Mouse (Mus musculus) heart, embryonic 10.5 days (tissue): ENCODE data around the gene Msl3. TPM values are rescaled to one million over a fixed set of nuclear protein-coding genes. Genes with fewer than 3 reads are reported as not detected.
"Not testable (repeated sequence)": the region's sequence is repeated elsewhere in the genome, so short reads cannot be mapped to it uniquely, and the experiment has no call there.

ENCODE experiments used
- DNase-seq: peaks from one replicate; pipeline ENCODE4 v3.0.0-alpha.2; 2017; ENCODE audit warnings: low spot score
- H3K27ac ChIP-seq: fragments of 300-500 bp; sonication (generic); 2 replicates; pipeline ENCODE4 v1.5.1; 2016; ENCODE audit warnings: mild to moderate bottlenecking
- H3K27me3 ChIP-seq: fragments of 300-500 bp; sonication (generic); 2 replicates; pipeline ENCODE4 v1.6.1; 2016; ENCODE audit warnings: mild to moderate bottlenecking; ENCODE audit not compliant: poor library complexity, insufficient read depth, severe bottlenecking
- H3K36me3 ChIP-seq: fragments of 300-500 bp; sonication (generic); 2 replicates; pipeline ENCODE4 v1.6.1; 2016; ENCODE audit warnings: mild to moderate bottlenecking, moderate library complexity
- H3K4me1 ChIP-seq: fragments of 300-500 bp; sonication (generic); 2 replicates; pipeline ENCODE4 v1.6.1; 2016; ENCODE audit warnings: mild to moderate bottlenecking
- H3K4me3 ChIP-seq: fragments of 300-500 bp; sonication (generic); 2 replicates; pipeline ENCODE4 v1.5.1; 2016; ENCODE audit warnings: mild to moderate bottlenecking, moderate library complexity
- H3K9me3 ChIP-seq: fragments of 300-500 bp; sonication (generic); 2 replicates; pipeline ENCODE4 v1.6.1; 2016; ENCODE audit warnings: mild to moderate bottlenecking, moderate library complexity
- WGBS: fragments of 180-500 bp; shearing (Covaris S2); methylation state at CpG from one replicate; pipeline ENCODE4 v1.1.7; 2016; 5-methylcytosine and 5-hydroxymethylcytosine counted together
- polyA plus RNA-seq: library from polyadenylated mRNA; unstranded; fragments of >200 nt; fragmentation: Nextera tagmentation; extraction: Ambion mirVana; gene quantifications from 2 replicates; pipeline ENCODE4 v1.2.1, GENCODE M21; 2016

Msl3 gene
- 31.3 and 32.4 TPM in 2 replicates for polyA plus RNA-seq

DNA sequence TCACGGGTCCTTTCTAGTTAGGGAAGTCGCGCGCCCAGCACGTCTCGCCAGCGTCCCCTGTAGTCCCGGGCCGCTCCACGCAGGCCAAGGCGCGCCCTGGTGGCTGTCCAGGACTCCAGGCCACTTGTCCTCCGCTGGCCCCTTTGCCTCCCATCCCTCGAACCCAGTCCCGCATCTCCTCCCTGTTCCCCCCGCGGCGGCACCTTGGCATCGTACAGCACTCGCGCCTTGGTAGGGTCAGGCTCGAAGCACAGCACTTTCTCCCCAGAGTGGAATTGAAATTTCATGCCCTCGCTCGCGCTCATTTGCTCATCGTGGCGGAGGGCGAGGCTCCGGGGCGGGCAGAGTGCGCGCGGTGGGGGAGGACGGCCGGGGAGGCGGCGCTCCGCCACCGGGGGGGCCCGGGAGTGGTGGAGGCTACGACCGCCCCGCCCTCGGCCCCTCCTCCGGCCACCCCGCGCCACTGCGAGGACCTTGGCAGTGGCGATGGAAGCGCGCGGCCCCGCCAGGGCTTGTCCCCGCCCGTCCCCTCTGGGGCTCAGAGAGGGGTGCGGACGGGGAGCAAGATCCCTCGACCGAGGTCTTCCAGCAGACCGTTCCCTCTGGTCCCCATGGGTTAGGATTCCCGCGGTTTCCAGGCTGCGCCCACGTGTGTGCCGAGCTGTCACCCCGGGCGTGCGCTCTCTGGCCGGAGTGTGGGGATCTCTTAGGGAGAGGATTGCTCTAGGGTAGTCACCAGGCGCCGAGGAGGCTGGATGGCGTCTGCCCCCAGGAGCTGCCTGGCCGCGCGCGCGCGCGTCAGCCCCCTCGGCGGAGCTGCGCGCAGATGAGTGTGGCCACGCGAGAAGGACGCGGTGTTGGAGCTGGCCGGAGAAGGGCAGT lies at the start of gene Msl3:
TSS of gene Msl3 (minus strand) at position 374 of the 882 bp plus-strand sequence.
- H3K36me3 ChIP-seq = peaks cover 14% of the 10 kb centered on the region; the same call in 1 of the 2 replicates
- peaks cover 11% of the 10 kb centered on the region; the same call in 1 of the 2 replicates for H3K27me3 ChIP-seq
- H3K4me3 ChIP-seq = peak within 1 kb of the TSS; percentile 65
- H3K27ac ChIP-seq = peak within 1 kb of the TSS; percentile 91
- H3K9me3 ChIP-seq = no peaks in the 10 kb centered on the region
- no peaks in the 10 kb centered on the region for H3K4me1 ChIP-seq
- WGBS = 18% methylated on average over 83 of the region's 88 CpGs
- peak; percentile 94 for DNase-seq

DNA sequence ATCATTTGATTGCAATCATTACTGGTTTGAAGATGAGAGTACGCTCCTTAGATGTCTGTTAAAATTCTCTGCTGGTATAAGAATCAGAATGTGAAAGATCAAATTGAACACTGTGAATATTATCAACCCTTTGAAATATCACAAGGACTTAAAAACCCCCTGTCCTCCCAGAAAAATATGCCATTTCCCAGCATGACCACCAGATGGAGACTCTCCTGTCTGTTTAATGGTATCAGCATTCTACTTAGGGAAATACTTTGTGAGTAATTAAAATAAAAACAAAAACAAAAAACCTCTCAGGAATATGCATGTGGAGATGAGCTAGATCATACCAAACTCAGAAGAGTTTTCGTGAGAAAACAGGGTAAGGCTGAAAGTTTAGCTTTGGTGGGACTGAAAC lies 44.3 kb upstream of the Msl3 start:
- H3K36me3 ChIP-seq = no peaks in the 10 kb centered on the region
- H3K4me3 ChIP-seq = no peak overlapping the region
- H3K27me3 ChIP-seq = peaks cover 4% of the 10 kb centered on the region; the same call in 1 of the 2 replicates
- H3K4me1 ChIP-seq = no peaks in the 10 kb centered on the region
- no peaks in the 10 kb centered on the region for H3K9me3 ChIP-seq
- no peak for DNase-seq
- 57% methylated on average over 2 of the region's 2 CpGs for WGBS
- H3K27ac ChIP-seq = no peak overlapping the region

DNA sequence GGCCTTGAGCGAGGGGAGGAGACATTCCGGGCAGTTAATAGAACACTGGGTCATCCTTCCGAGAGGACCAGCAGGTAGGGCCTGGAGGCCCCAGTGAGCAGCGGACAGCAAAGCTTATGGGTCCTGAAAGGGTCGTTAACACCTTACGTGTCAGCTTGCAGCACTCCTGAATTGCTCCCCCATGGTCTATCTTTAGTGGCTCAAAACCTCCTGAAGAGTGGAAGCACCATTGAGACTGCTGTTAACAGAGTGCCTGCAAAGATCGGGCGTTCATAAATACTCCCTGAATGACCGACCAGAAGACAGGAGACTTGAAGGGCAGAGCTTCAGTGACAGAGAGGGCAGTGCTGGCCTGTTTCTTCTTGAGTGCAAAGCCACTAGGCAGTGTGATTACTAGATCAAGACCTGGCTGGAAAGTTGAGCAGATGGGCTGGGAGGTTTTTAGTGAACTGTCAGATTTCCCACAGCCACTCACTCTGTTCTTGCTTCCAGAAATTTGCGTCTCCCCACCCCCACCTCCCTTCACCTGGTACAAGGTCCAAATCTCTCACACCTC lies 787 bp upstream of the Msl3 start:
- Histone ChIP-seq H3K27me3 (peaks cover 11% of the 10 kb centered on the region; the same call in 1 of the 2 replicates), H3K4me3 (peak overlapping the region; percentile 65), H3K9me3 (no peaks in the 10 kb centered on the region), H3K27ac (peak overlapping the region; percentile 91), H3K36me3 (peaks cover 8% of the 10 kb centered on the region; the same call in 1 of the 2 replicates), H3K4me1 (no peaks in the 10 kb centered on the region)
- no peak for DNase-seq
- 22% methylated on average over 10 of the region's 10 CpGs for WGBS

DNA sequence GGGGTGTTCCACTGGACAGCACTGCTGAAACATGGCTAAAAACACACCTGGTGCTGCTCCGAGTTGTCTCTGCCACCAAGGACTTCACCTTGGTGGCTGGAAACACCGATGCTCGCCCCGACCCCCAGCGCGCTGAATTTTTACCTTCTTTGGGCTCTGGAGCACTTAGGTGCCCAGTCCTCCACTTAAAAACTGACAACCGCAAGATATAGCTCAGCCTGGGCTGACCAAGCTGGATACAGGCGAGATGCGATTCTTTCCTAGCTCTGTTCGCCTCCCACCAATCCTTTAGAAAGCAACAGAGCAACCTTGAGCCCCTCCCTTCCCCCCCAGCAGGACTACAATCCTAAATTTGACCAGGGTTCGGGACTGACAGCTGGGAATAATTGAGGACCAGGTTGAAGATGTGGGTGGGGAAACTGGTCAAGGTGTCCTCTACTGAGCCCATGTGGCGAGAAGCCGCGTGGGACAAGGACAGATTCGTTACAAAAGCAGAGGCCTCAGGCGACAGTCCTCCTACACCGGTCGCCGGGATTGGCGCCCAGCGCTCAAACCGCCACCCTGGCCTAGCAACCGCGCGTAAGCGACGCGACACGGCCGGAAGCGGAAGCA lies 679 bp downstream of the Msl3 start:
- H3K4me1 ChIP-seq = no peaks in the 10 kb centered on the region
- 19% methylated on average over 31 of the region's 31 CpGs for WGBS
- H3K27me3 ChIP-seq = peaks cover 11% of the 10 kb centered on the region; the same call in 1 of the 2 replicates
- peaks cover 18% of the 10 kb centered on the region; the same call in 1 of the 2 replicates for H3K36me3 ChIP-seq
- peak overlapping the region; percentile 65 for H3K4me3 ChIP-seq
- peak overlapping the region; percentile 91 for H3K27ac ChIP-seq
- H3K9me3 ChIP-seq = no peaks in the 10 kb centered on the region
- no peak for DNase-seq

GRCm38 (mm10) chrX:168672425-168672824 lies 1.3 kb downstream of the Msl3 start:
- DNase-seq = peak; percentile 86
- Histone ChIP-seq H3K4me3 (peak overlapping the region; percentile 65), H3K9me3 (no peaks in the 10 kb centered on the region), H3K27me3 (peaks cover 11% of the 10 kb centered on the region; the same call in 1 of the 2 replicates), H3K27ac (peak overlapping the region; percentile 91), H3K4me1 (no peaks in the 10 kb centered on the region), H3K36me3 (peaks cover 21% of the 10 kb centered on the region; the same call in 1 of the 2 replicates)
- WGBS = 10% methylated on average over 9 of the region's 9 CpGs

DNA sequence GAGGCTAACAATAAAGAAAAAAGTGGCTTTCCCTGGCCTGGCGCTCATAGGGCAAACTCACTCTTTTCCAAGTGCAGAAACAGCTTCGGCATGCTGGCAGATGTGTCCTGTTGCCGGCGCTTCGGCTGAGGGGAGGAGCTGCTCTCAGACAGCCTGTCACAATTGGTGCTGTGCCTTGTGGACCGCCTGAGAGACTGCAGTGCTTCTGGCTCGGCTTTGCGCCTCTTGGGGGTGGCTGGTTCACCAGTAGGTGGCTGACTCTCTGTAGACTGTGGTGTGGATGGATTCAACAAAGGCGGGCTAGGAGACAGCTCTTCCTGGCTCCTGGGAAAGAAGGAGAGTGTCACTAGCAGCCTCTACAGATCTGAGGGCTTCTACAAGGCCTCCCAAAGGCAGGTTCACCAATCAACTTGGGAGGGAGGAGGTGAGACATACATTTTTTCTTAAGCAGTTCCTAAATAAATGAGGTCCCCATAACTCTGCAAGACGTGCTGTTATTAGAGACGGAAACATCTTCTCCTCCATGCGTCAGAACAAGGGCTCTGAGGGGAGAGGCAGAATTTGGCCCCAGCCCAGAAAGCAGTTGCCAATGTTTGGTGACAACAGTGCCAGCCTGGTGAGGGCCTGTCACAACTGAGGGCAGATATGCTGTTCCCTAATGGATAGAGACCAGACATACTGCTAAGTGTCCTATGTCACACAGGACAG lies 9.6 kb downstream of the Msl3 start:
- Histone ChIP-seq H3K4me1 (no peaks in the 10 kb centered on the region), H3K27ac (no peak overlapping the region), H3K36me3 (peaks cover 21% of the 10 kb centered on the region), H3K27me3 (no peaks in the 10 kb centered on the region; the same call in 1 of the 2 replicates), H3K4me3 (no peak overlapping the region), H3K9me3 (no peaks in the 10 kb centered on the region)
- 58% methylated on average over 12 of the region's 12 CpGs for WGBS
- DNase-seq = peak; percentile 75

DNA sequence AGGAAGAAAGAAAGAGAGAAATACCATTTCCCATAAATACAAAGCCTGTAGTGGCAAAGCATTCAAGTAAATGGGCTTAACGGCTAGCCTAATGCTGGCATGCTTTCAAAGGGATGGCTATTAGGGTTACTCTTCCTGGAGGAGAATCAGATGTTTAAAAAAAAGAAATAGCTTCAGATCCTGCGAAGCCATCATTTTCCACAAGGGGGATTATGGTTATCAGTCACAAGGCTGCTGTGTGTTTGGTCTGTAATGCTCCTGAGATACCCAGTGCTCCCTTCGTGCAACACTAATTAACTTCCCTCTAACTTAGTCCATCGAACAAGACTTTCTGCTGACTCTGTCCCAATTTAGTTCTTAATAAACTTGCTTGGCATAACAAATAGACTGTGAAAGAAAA lies 13.5 kb downstream of the Msl3 start:
- no peaks in the 10 kb centered on the region; the same call in 1 of the 2 replicates for H3K27me3 ChIP-seq

GRCm38 (mm10) chrX:168659803-168660202 lies 13.9 kb downstream of the Msl3 start:
- H3K27me3 ChIP-seq, H3K9me3 ChIP-seq, H3K4me1 ChIP-seq, H3K27ac ChIP-seq, H3K4me3 ChIP-seq, DNase-seq: not testable (repeated sequence)
- H3K36me3 ChIP-seq = peaks cover 16% of the 10 kb centered on the region
- WGBS = 63% methylated on average over 4 of the region's 4 CpGs

More for the DNA sequence above, 13.5 kb downstream of the Msl3 start:
- Histone ChIP-seq H3K9me3 (no peaks in the 10 kb centered on the region), H3K4me3 (no peak overlapping the region), H3K36me3 (peaks cover 19% of the 10 kb centered on the region), H3K4me1 (no peaks in the 10 kb centered on the region), H3K27ac (no peak overlapping the region)
- DNase-seq = no peak
- 75% methylated on average over 4 of the region's 4 CpGs for WGBS

- Histone ChIP-seq H3K4me1 (no peaks in the 10 kb centered on the region), H3K4me3 (no peak overlapping the region), H3K27me3 (no peaks in the 10 kb centered on the region; the same call in 1 of the 2 replicates), H3K36me3 (peaks cover 16% of the 10 kb centered on the region), H3K27ac (no peak overlapping the region), H3K9me3 (no peaks in the 10 kb centered on the region)
- 85% methylated on average over 3 of the region's 3 CpGs for WGBS
- no peak for DNase-seq
These were observed 14.4 kb downstream of the Msl3 start for GRCm38 (mm10) chrX:168659275-168659674.

DNA sequence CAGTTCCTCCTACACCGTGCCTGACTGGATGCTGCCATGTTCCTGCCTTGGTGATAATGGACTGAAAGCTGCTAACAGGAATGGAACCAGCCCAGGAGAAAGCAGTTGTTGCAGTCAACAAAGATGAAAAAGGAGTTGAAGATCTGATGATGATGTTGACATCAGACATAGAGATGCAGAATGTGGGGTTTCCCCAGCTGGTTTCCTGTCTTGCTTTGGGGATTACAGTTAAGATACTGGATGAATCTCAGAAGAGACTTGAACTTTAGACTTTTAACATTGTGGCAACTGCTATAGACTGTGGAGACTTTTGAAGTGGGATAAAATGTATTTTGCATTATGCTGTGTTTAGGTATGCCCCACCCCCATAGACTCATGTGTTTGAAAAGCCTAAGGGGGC lies 15.9 kb downstream of the Msl3 start:
- Histone ChIP-seq H3K9me3 (no peaks in the 10 kb centered on the region), H3K36me3 (peaks cover 23% of the 10 kb centered on the region), H3K27me3 (no peaks in the 10 kb centered on the region), H3K27ac (no peak overlapping the region), H3K4me3 (no peak overlapping the region), H3K4me1 (no peaks in the 10 kb centered on the region)
- DNase-seq = no peak
- WGBS = 82% methylated on average over 1 of the region's 1 CpGs

GRCm38 (mm10) chrX:168649336-168649735 lies 24.4 kb downstream of the Msl3 start:
- H3K27me3 ChIP-seq = no peaks in the 10 kb centered on the region
- no peak overlapping the region for H3K27ac ChIP-seq
- no peaks in the 10 kb centered on the region for H3K9me3 ChIP-seq
- H3K4me1 ChIP-seq = no peaks in the 10 kb centered on the region
- H3K4me3 ChIP-seq = no peak overlapping the region
- DNase-seq = no peak
- H3K36me3 ChIP-seq = peaks cover 33% of the 10 kb centered on the region
- WGBS = 71% methylated on average over 2 of the region's 2 CpGs

DNA sequence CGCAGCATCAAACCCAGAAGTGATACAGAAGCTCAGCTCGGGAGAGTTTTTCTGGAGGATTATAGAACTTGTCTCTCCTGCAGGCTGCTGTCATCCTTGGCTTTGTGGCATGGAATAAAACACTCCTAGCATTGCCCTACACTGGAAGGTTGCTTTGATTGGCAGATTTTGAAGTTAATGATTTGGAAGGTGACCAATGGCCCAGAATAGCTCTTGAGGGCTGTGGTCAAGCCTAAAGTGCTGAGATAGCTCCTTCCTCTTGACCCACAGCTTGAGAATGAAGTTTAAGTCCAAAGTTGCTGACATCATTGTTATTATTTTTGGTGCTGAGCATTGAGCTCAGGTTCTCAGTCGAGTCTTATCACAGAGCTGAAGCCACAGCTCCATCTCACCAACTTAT lies 26.0 kb downstream of the Msl3 start:
- H3K9me3 ChIP-seq = no peaks in the 10 kb centered on the region
- no peak for DNase-seq
- H3K27me3 ChIP-seq = no peaks in the 10 kb centered on the region
- H3K4me1 ChIP-seq = no peaks in the 10 kb centered on the region
- H3K27ac ChIP-seq = no peak overlapping the region
- H3K4me3 ChIP-seq = no peak overlapping the region
- H3K36me3 ChIP-seq = peaks cover 23% of the 10 kb centered on the region
- 62% methylated on average over 3 of the region's 3 CpGs for WGBS
